Mouse (Mus musculus) sigmoid colon, adult 10 weeks (tissue): ENCODE data around the gene 4930447C04Rik. TPM values are rescaled to one million over a fixed set of nuclear protein-coding genes. Genes with fewer than 3 reads are reported as not detected.

Source experiments
- polyA plus RNA-seq: library from polyadenylated mRNA; stranded (reverse); fragments of 350-450 nt; fragmentation: Illumina TruSeq; extraction: RNeasy Lipid Tissue Mini Kit (QIAGEN cat#74804); gene quantifications from one replicate; pipeline ENCODE4 v1.2.3, GENCODE M21; 2014; ENCODE audit warnings: low read depth, low replicate concordance

4930447C04Rik gene
- polyA plus RNA-seq = 3.0 TPM

DNA sequence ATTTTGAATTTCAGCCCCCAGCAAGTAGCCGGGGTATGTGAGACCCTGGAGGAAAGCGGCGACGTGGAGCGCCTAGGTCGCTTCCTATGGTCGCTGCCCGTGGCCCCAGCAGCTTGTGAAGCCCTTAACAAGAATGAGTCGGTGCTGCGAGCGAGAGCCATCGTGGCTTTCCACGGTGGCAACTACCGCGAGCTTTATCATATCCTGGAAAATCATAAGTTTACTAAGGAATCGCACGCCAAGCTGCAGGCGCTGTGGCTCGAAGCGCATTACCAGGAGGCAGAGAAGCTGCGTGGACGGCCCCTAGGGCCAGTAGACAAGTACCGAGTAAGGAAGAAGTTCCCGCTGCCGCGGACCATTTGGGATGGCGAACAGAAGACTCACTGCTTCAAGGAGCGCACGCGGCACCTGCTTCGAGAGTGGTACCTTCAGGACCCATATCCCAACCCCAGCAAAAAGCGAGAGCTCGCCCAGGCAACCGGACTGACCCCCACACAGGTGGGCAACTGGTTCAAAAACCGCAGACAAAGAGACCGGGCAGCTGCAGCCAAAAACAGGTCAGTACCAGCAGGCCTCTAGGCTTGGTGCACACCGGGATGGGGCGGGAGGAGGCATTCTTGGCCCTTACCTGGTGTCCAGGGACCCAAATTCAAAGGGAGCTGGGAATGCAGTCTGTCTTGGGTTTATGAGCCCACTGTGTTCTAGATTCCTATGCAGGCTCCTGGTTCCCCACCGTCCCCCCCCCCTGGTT, at the start of gene 4930447C04Rik:
Gene 4930447C04Rik, minus strand, starts transcription at position 704 of the 751 bp plus-strand sequence.

GRCm38 (mm10) chr12:72939616-72940015, 958 bp downstream of the 4930447C04Rik start, which contains the start of gene Six6:
TSS of gene Six6 (plus strand) at chr12:72939892.

Other genes starting within 250 kb of the 4930447C04Rik start
- gene Ppm1a, start 183.3 kb downstream of the 4930447C04Rik start, polyA plus RNA-seq = 209 TPM
- gene Six6, start 882 bp downstream of the 4930447C04Rik start, polyA plus RNA-seq = not detected
- gene Six1, start 113.1 kb upstream of the 4930447C04Rik start, polyA plus RNA-seq = 0.13 TPM
- gene Six4, start 172.7 kb upstream of the 4930447C04Rik start, polyA plus RNA-seq = 0.69 TPM
- 14.3 TPM for gene Mnat1, start 182.9 kb upstream of the 4930447C04Rik start, polyA plus RNA-seq